Mouse (Mus musculus): Measurements from ENCODE around the gene Dbr1. TPM values are rescaled to one million over a fixed set of nuclear protein-coding genes. Genes with fewer than 3 reads are reported as not detected.

Dbr1 gene
- total and polyA plus RNA-seq, 3 experiments: 51.6 to 53.7 TPM; not detected in 1

- Histone ChIP-seq H3K9me3 (replicated peaks; ENCODE audit: insufficient read depth, low read length) (no peaks in the 10 kb centered on the region), H3K79me2 (ENCODE audit: control insufficient read depth, insufficient read depth, low read length, poor library complexity) (peaks cover 48% of the 10 kb centered on the region), H3K36me3 (ENCODE audit: control insufficient read depth in 1 of 2, insufficient read depth in 2 of 2, low read length in 2 of 2) (peaks cover 0 to 62% of the 10 kb centered on the region in 2 experiments; a peak in 2 of 4 replicates), H3K4me1 (ENCODE audit: control insufficient read depth in 1 of 2, insufficient read depth in 2 of 2, low read length in 2 of 2) (peaks cover 25 to 45% of the 10 kb centered on the region in 2 experiments), H3K9ac (ENCODE audit: control insufficient read depth, low read depth, low read length, poor library complexity, severe bottlenecking) (peak overlapping the region; percentile 64), H3K27ac (ENCODE audit: control insufficient read depth, low read depth, low read length) (peak overlapping the region; percentile 99), H3K27me3 (ENCODE audit: control insufficient read depth in 1 of 2, insufficient read depth in 2 of 2, low read length in 2 of 2) (no peaks in the 10 kb centered on the region), H3K4me3 (ENCODE audit: control insufficient read depth in 1 of 2, insufficient read depth in 1 of 2, low read depth in 2 of 2, low read length in 2 of 2) (peak overlapping the region; percentile 50 to 78; a peak in 3 of 4 replicates)
- peak; percentile 75 for DNase-seq (ENCODE audit: low read depth, low spot score)
- TF ChIP-seq EP300 (IDR thresholded peaks at IDR 0.05; ENCODE audit: low read depth in 1 of 2, low read length in 2 of 2): peak; percentile 81 to 86
- TF ChIP-seq ZC3H11A (IDR thresholded peaks at IDR 0.05; ENCODE audit: low read depth, low read length): 0 out of 2 replicates have a peak, but pooled peaks have one; percentile 2
- TF ChIP-seq TBP (IDR thresholded peaks at IDR 0.05; ENCODE audit: low read depth, low read length): peak; percentile 95
- TF ChIP-seq ETS1 (IDR thresholded peaks at IDR 0.05; ENCODE audit: low read depth, low read length): peak; percentile 48
- TF ChIP-seq MYC (IDR thresholded peaks at IDR 0.05; ENCODE audit: low read depth, low read length): no peak
- TF ChIP-seq RAD21 (IDR thresholded peaks at IDR 0.05; ENCODE audit: low read depth, low read length): no peak
- no peak; the same call in 1 of the 2 replicates for TF ChIP-seq HCFC1 (IDR thresholded peaks at IDR 0.05; ENCODE audit: low read depth, low read length)
- peak; percentile 28 for TF ChIP-seq MXI1 (IDR thresholded peaks at IDR 0.05; ENCODE audit: low read depth, low read length)
- no peak for TF ChIP-seq POLR2AphosphoS2 (IDR thresholded peaks at IDR 0.05; ENCODE audit: low read length)
- TF ChIP-seq E2F4 (IDR thresholded peaks at IDR 0.05; ENCODE audit: borderline replicate concordance, low read depth, low read length): no peak
- no peak for TF ChIP-seq ELF1 (IDR thresholded peaks at IDR 0.05; ENCODE audit: low read depth, low read length)
- peak; percentile 70; the same call in 1 of the 2 replicates for TF ChIP-seq SIN3A (IDR thresholded peaks at IDR 0.05; ENCODE audit: low read length)
- no peak for TF ChIP-seq NRF1 (IDR thresholded peaks at IDR 0.05; ENCODE audit: insufficient read depth, low read depth, low read length, poor library complexity, severe bottlenecking)
- TF ChIP-seq GATA1 (IDR thresholded peaks at IDR 0.05; ENCODE audit: low read depth, low read length): peak; percentile 66
- TF ChIP-seq TAL1 (IDR thresholded peaks at IDR 0.05; ENCODE audit: low read length): no peak
- no peak for TF ChIP-seq UBTF (IDR thresholded peaks at IDR 0.05; ENCODE audit: borderline replicate concordance, insufficient read depth, low read depth, low read length)
- TF ChIP-seq USF2 (IDR thresholded peaks at IDR 0.05; ENCODE audit: borderline replicate concordance in 1 of 2, insufficient read depth in 1 of 2, low read depth in 1 of 2, low read length in 2 of 2): no peak
- no peak for TF ChIP-seq RCOR1 (IDR thresholded peaks at IDR 0.05; ENCODE audit: low read depth, low read length)
- no peak for TF ChIP-seq SMC3 (IDR thresholded peaks at IDR 0.05; ENCODE audit: low read depth, low read length)
- 0 out of 2 replicates have a peak, but pooled peaks have one; percentile 18 for TF ChIP-seq TCF12 (IDR thresholded peaks at IDR 0.05; ENCODE audit: low read depth, low read length)
- TF ChIP-seq MYB (IDR thresholded peaks at IDR 0.05; ENCODE audit: low read depth, low read length): peak; percentile 75; the same call in 1 of the 2 replicates
- TF ChIP-seq USF1 (IDR thresholded peaks at IDR 0.05; ENCODE audit: low read depth, low read length): no peak
- no peak for TF ChIP-seq MEF2A (IDR thresholded peaks at IDR 0.05; ENCODE audit: extremely low read depth, insufficient replicate concordance, low read depth, low read length, poor library complexity, severe bottlenecking)
- TF ChIP-seq GABPA (IDR thresholded peaks at IDR 0.05; ENCODE audit: low read depth, low read length): no peak
- TF ChIP-seq MAZ (IDR thresholded peaks at IDR 0.05; ENCODE audit: low read depth, low read length): no peak
- TF ChIP-seq MAFK (IDR thresholded peaks at IDR 0.05; ENCODE audit: borderline replicate concordance, low read depth, low read length): no peak
Measured at GRCm38 (mm10) chr9:99558824-99559556, 16.6 kb upstream of the Dbr1 start.

Measured in MEL (cell line).